Mouse (Mus musculus) midbrain, embryonic 12.5 days (tissue): ENCODE data around the gene Gm10647. TPM values are rescaled to one million over a fixed set of nuclear protein-coding genes. Genes with fewer than 3 reads are reported as not detected.
"Not testable (repeated sequence)": the region's sequence is repeated elsewhere in the genome, so short reads cannot be mapped to it uniquely, and the experiment has no call there.

Experiments
- ATAC-seq: fragments of 200-750 bp; cut with Nextera tagmentation; 2 replicates; pipeline ENCODE4 v1.8.0; 2017; ENCODE audit warnings: low read depth, moderate TSS enrichment, moderate library complexity; ENCODE audit not compliant: low FRiP score
- H3K27ac ChIP-seq: fragments of 300-500 bp; sonication (generic); replicated peaks from 2 replicates; pipeline ENCODE4 v1.5.1; 2016; ENCODE audit warnings: mild to moderate bottlenecking
- H3K27me3 ChIP-seq: fragments of 300-500 bp; sonication (generic); 2 replicates; pipeline ENCODE4 v1.6.1; 2016; ENCODE audit warnings: mild to moderate bottlenecking
- H3K36me3 ChIP-seq: fragments of 300-500 bp; sonication (generic); 2 replicates; pipeline ENCODE4 v1.6.1; 2016
- H3K4me1 ChIP-seq: fragments of 300-500 bp; sonication (generic); 2 replicates; pipeline ENCODE4 v1.6.1; 2016
- H3K4me2 ChIP-seq: fragments of 300-500 bp; sonication (generic); replicated peaks from 2 replicates; pipeline ENCODE4 v1.6.1; 2016; ENCODE audit warnings: mild to moderate bottlenecking, moderate library complexity
- H3K4me3 ChIP-seq: fragments of 300-500 bp; sonication (generic); 2 replicates; pipeline ENCODE4 v1.5.1; 2016; ENCODE audit warnings: mild to moderate bottlenecking
- H3K9ac ChIP-seq: fragments of 300-500 bp; sonication (generic); replicated peaks from 2 replicates; pipeline ENCODE4 v1.6.1; 2016; ENCODE audit warnings: mild to moderate bottlenecking, moderate library complexity
- H3K9me3 ChIP-seq: fragments of 300-500 bp; sonication (generic); 2 replicates; pipeline ENCODE4 v1.6.1; 2016; ENCODE audit warnings: mild to moderate bottlenecking
- WGBS: fragments of 180-500 bp; shearing (Covaris S2); methylation state at CpG from one replicate; pipeline ENCODE4 v1.1.7; 2016; 5-methylcytosine and 5-hydroxymethylcytosine counted together
- polyA plus RNA-seq: library from polyadenylated mRNA; unstranded; fragments of >200 nt; fragmentation: Nextera tagmentation; extraction: Ambion mirVana; gene quantifications from 2 replicates; pipeline ENCODE4 v1.2.1, GENCODE M21; 2016

Gm10647 gene
- 0.59 and 1.0 TPM in 2 replicates for polyA plus RNA-seq

- ATAC-seq = no peak
- Histone ChIP-seq H3K27me3 (peaks cover 4% of the 10 kb centered on the region; the same call in 1 of the 2 replicates), H3K4me3 (peak within 1 kb of the TSS; percentile 66), H3K27ac (peak within 1 kb of the TSS; percentile 87), H3K9me3 (no peaks in the 10 kb centered on the region), H3K4me2 (peak within 1 kb of the TSS; percentile 76), H3K36me3 (no peaks in the 10 kb centered on the region), H3K4me1 (peaks cover 6% of the 10 kb centered on the region), H3K9ac (peak within 1 kb of the TSS; percentile 78)
- 79% methylated on average over 5 of the region's 5 CpGs for WGBS
Observed at GRCm38 (mm10) chr9:66796739-66797138, at the start of gene Gm10647. Gm10647 (plus strand) TSS chr9:66797039.

- no peak overlapping the region for H3K27ac ChIP-seq
- no peaks in the 10 kb centered on the region for H3K9me3 ChIP-seq
- WGBS = 94% methylated on average over 15 of the region's 15 CpGs
- H3K4me3 ChIP-seq = no peak overlapping the region
- ATAC-seq = no peak
- H3K4me1 ChIP-seq = no peaks in the 10 kb centered on the region
- H3K4me2 ChIP-seq = no peak overlapping the region
- H3K9ac ChIP-seq = no peak overlapping the region
- no peaks in the 10 kb centered on the region for H3K27me3 ChIP-seq
- no peaks in the 10 kb centered on the region for H3K36me3 ChIP-seq
Observed at GRCm38 (mm10) chr9:66748390-66748789, 48.4 kb upstream of the Gm10647 start.

GRCm38 (mm10) chr9:66752849-66753248 lies 44.0 kb upstream of the Gm10647 start:
- Histone ChIP-seq H3K4me3 (no peak overlapping the region), H3K27ac (no peak overlapping the region), H3K27me3 (no peaks in the 10 kb centered on the region), H3K9me3 (no peaks in the 10 kb centered on the region), H3K36me3 (no peaks in the 10 kb centered on the region), H3K9ac (no peak overlapping the region), H3K4me2 (no peak overlapping the region), H3K4me1 (no peaks in the 10 kb centered on the region)
- ATAC-seq = no peak
- 81% methylated on average over 6 of the region's 6 CpGs for WGBS

GRCm38 (mm10) chr9:66760991-66761390 lies 35.8 kb upstream of the Gm10647 start:
- Histone ChIP-seq H3K4me2 (no peak overlapping the region), H3K4me1 (no peaks in the 10 kb centered on the region), H3K9ac (no peak overlapping the region), H3K9me3 (no peaks in the 10 kb centered on the region), H3K27me3 (no peaks in the 10 kb centered on the region), H3K27ac (no peak overlapping the region), H3K36me3 (no peaks in the 10 kb centered on the region), H3K4me3 (no peak overlapping the region)
- WGBS = 71% methylated on average over 1 of the region's 1 CpGs
- ATAC-seq = no peak

GRCm38 (mm10) chr9:66768721-66769120 lies 28.1 kb upstream of the Gm10647 start:
- no peak overlapping the region for H3K27ac ChIP-seq
- H3K9me3 ChIP-seq = no peaks in the 10 kb centered on the region
- H3K4me3 ChIP-seq = no peak overlapping the region
- 100% methylated on average over 1 of the region's 1 CpGs for WGBS
- H3K36me3 ChIP-seq = no peaks in the 10 kb centered on the region
- H3K27me3 ChIP-seq = no peaks in the 10 kb centered on the region
- no peaks in the 10 kb centered on the region for H3K4me1 ChIP-seq
- no peak overlapping the region for H3K9ac ChIP-seq
- H3K4me2 ChIP-seq = no peak overlapping the region
- ATAC-seq = no peak

- WGBS = 87% methylated on average over 3 of the region's 3 CpGs
- no peaks in the 10 kb centered on the region for H3K27me3 ChIP-seq
- no peaks in the 10 kb centered on the region for H3K36me3 ChIP-seq
- no peak overlapping the region for H3K4me2 ChIP-seq
- H3K9me3 ChIP-seq = no peaks in the 10 kb centered on the region
- no peak overlapping the region for H3K27ac ChIP-seq
- ATAC-seq = no peak
- no peak overlapping the region for H3K4me3 ChIP-seq
- H3K4me1 ChIP-seq = no peaks in the 10 kb centered on the region
- no peak overlapping the region for H3K9ac ChIP-seq
Observed at GRCm38 (mm10) chr9:66769275-66769674, 27.6 kb upstream of the Gm10647 start.

- H3K27ac ChIP-seq = no peak overlapping the region
- H3K4me1 ChIP-seq = no peaks in the 10 kb centered on the region
- H3K4me2 ChIP-seq = no peak overlapping the region
- H3K4me3 ChIP-seq = no peak overlapping the region
- no peaks in the 10 kb centered on the region for H3K36me3 ChIP-seq
- H3K27me3 ChIP-seq = no peaks in the 10 kb centered on the region
- H3K9ac ChIP-seq = no peak overlapping the region
- ATAC-seq = no peak
- no peaks in the 10 kb centered on the region for H3K9me3 ChIP-seq
Observed at GRCm38 (mm10) chr9:66770701-66771100, 26.1 kb upstream of the Gm10647 start.

GRCm38 (mm10) chr9:66784552-66784951 lies 12.3 kb upstream of the Gm10647 start:
- H3K27me3 ChIP-seq, H3K36me3 ChIP-seq, H3K4me3 ChIP-seq, H3K9me3 ChIP-seq, H3K4me1 ChIP-seq, H3K4me2 ChIP-seq, ATAC-seq, H3K27ac ChIP-seq, H3K9ac ChIP-seq: not testable (repeated sequence)
- 57% methylated on average over 2 of the region's 3 CpGs for WGBS

- H3K4me2 ChIP-seq = no peak overlapping the region
- ATAC-seq = no peak
- 10% methylated on average over 2 of the region's 2 CpGs for WGBS
Observed at GRCm38 (mm10) chr9:66787821-66788220, 9.0 kb upstream of the Gm10647 start.

GRCm38 (mm10) chr9:66794629-66795463 lies 2.0 kb upstream of the Gm10647 start:
- Histone ChIP-seq H3K36me3 (peaks cover 4% of the 10 kb centered on the region), H3K27ac (peak overlapping the region; percentile 87), H3K27me3 (no peaks in the 10 kb centered on the region), H3K4me2 (peak overlapping the region; percentile 76), H3K9ac (peak overlapping the region; percentile 78), H3K4me1 (peaks cover 6% of the 10 kb centered on the region), H3K9me3 (no peaks in the 10 kb centered on the region), H3K4me3 (peak overlapping the region; percentile 66)
- peak; percentile 75 for ATAC-seq
- 1% methylated on average over 43 of the region's 43 CpGs for WGBS

More at GRCm38 (mm10) chr9:66787821-66788220, 9.0 kb upstream of the Gm10647 start:
- no peaks in the 10 kb centered on the region for H3K4me1 ChIP-seq
- H3K36me3 ChIP-seq = peaks cover 14% of the 10 kb centered on the region
- H3K4me3 ChIP-seq = no peak overlapping the region
- no peak overlapping the region for H3K27ac ChIP-seq
- no peak overlapping the region for H3K9ac ChIP-seq
- H3K9me3 ChIP-seq = no peaks in the 10 kb centered on the region
- H3K27me3 ChIP-seq = no peaks in the 10 kb centered on the region

GRCm38 (mm10) chr9:66795464-66796324 lies 1.1 kb upstream of the Gm10647 start, which contains the start of gene Aph1b:
Aph1b (minus strand) TSS chr9:66795490.
- ATAC-seq = peak; percentile 99
- WGBS = under 1% methylated on average over 42 of the region's 42 CpGs
- H3K27me3 ChIP-seq = no peaks in the 10 kb centered on the region
- peak within 1 kb of the TSS; percentile 66 for H3K4me3 ChIP-seq
- H3K4me1 ChIP-seq = peaks cover 6% of the 10 kb centered on the region
- H3K27ac ChIP-seq = peak within 1 kb of the TSS; percentile 87
- peak within 1 kb of the TSS; percentile 76 for H3K4me2 ChIP-seq
- no peaks in the 10 kb centered on the region for H3K36me3 ChIP-seq
- H3K9me3 ChIP-seq = no peaks in the 10 kb centered on the region
- H3K9ac ChIP-seq = peak within 1 kb of the TSS; percentile 78

- no peaks in the 10 kb centered on the region for H3K9me3 ChIP-seq
- peaks cover 32% of the 10 kb centered on the region for H3K27me3 ChIP-seq
- H3K27ac ChIP-seq = no peak overlapping the region
- ATAC-seq = no peak
- H3K4me1 ChIP-seq = no peaks in the 10 kb centered on the region
- no peaks in the 10 kb centered on the region for H3K36me3 ChIP-seq
- 65% methylated on average over 12 of the region's 12 CpGs for WGBS
- H3K4me3 ChIP-seq = no peak overlapping the region
- H3K9ac ChIP-seq = no peak overlapping the region
- no peak overlapping the region for H3K4me2 ChIP-seq
Observed at GRCm38 (mm10) chr9:66801947-66802346, 5.1 kb downstream of the Gm10647 start.
